Mouse (Mus musculus): Measurements from ENCODE around the gene Rbm17. TPM values are rescaled to one million over a fixed set of nuclear protein-coding genes. Genes with fewer than 3 reads are reported as not detected.

Gene Rbm17
- 190 and 195 TPM in 2 replicates for polyA plus RNA-seq (2016; fragmentation: Nextera tagmentation; extraction: Ambion mirVana)

- Histone ChIP-seq H3K27me3 (ENCODE audit: low read depth, poor library complexity, severe bottlenecking) (no peaks in the 10 kb centered on the region), H3K9me3 (replicated peaks) (no peaks in the 10 kb centered on the region), H3K36me3 (peaks cover 23% of the 10 kb centered on the region), H3K4me3 (peak within 1 kb of the TSS; percentile 97), H3K27ac (peak within 1 kb of the TSS; percentile 97), H3K4me1 (peaks cover 7% of the 10 kb centered on the region)
- 89% methylated on average over 5 of the region's 5 CpGs for WGBS
- DNase-seq (ENCODE audit: low spot score): no peak
Observed at GRCm38 (mm10) chr2:11604053-11604452, at the start of gene Rbm17. Gene Rbm17 (minus strand): TSS chr2:11604153.

DNA sequence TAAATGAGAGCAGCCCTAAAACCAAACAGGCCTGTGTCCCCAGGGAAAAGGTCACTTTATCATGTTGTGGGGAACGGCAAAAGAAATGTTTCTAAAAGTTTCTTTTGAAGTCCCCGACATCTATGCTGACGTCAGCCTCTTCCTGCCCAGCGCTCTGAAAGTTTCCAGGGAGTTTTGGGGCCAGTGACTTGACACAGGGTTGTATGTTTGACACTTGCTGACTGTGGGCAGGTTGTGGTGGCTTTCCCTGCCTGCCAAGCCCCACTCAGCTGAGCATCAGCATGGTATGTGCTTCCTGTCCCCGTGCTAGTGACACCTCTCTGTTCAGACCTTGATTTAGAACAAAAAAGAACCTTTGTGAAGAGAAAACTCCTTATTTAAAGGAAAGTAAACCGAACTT lies 49.4 kb upstream of the Rbm17 start:
- H3K36me3 ChIP-seq: no peaks in the 10 kb centered on the region
- H3K27me3 ChIP-seq (ENCODE audit: low read depth, poor library complexity, severe bottlenecking): no peaks in the 10 kb centered on the region
- WGBS: 63% methylated on average over 6 of the region's 6 CpGs
- no peak for DNase-seq (ENCODE audit: low spot score)
- no peaks in the 10 kb centered on the region for H3K9me3 ChIP-seq (replicated peaks)
- no peaks in the 10 kb centered on the region for H3K4me1 ChIP-seq
- no peak overlapping the region for H3K27ac ChIP-seq
- no peak overlapping the region for H3K4me3 ChIP-seq

DNA sequence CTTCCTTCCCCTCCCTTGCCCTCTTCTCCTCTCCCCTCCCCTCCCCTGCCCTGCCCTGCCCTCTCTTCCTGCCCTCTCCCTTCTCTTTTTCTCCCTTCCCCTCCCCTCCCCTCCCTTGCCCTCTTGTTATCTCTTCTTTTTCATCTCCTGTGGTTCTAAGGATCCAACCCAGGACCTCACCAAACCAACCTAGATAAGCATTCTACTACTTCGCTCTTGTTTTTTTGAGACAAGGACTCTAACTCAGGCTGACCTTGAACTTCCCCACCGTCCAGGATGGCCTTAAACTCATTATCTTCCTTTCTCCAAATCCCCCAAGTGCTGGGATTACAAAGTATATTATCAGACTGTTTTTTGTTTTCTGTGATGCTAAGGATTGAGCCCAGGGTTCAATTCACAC lies 48.8 kb upstream of the Rbm17 start:
- no peak overlapping the region for H3K4me3 ChIP-seq
- H3K27me3 ChIP-seq (ENCODE audit: low read depth, poor library complexity, severe bottlenecking): no peaks in the 10 kb centered on the region
- H3K4me1 ChIP-seq: no peaks in the 10 kb centered on the region
- H3K9me3 ChIP-seq (replicated peaks): no peaks in the 10 kb centered on the region
- H3K36me3 ChIP-seq: no peaks in the 10 kb centered on the region
- H3K27ac ChIP-seq: no peak overlapping the region
- no peak for DNase-seq (ENCODE audit: low spot score)
- 80% methylated on average over 2 of the region's 2 CpGs for WGBS

- Histone ChIP-seq H3K27ac (no peak overlapping the region), H3K27me3 (ENCODE audit: low read depth, poor library complexity, severe bottlenecking) (no peaks in the 10 kb centered on the region), H3K4me3 (no peak overlapping the region), H3K9me3 (replicated peaks) (no peaks in the 10 kb centered on the region), H3K4me1 (no peaks in the 10 kb centered on the region), H3K36me3 (no peaks in the 10 kb centered on the region)
- DNase-seq (ENCODE audit: low spot score): no peak
- 84% methylated on average over 3 of the region's 3 CpGs for WGBS
Observed at GRCm38 (mm10) chr2:11652196-11652595, 48.2 kb upstream of the Rbm17 start.

GRCm38 (mm10) chr2:11651476-11651875 lies 47.5 kb upstream of the Rbm17 start:
- Histone ChIP-seq H3K9me3 (replicated peaks) (no peaks in the 10 kb centered on the region), H3K4me3 (no peak overlapping the region), H3K27me3 (ENCODE audit: low read depth, poor library complexity, severe bottlenecking) (no peaks in the 10 kb centered on the region), H3K4me1 (no peaks in the 10 kb centered on the region), H3K27ac (no peak overlapping the region), H3K36me3 (no peaks in the 10 kb centered on the region)
- 44% methylated on average over 3 of the region's 3 CpGs for WGBS
- no peak for DNase-seq (ENCODE audit: low spot score)

GRCm38 (mm10) chr2:11645297-11645696 lies 41.3 kb upstream of the Rbm17 start:
- Histone ChIP-seq H3K4me3 (no peak overlapping the region), H3K36me3 (no peaks in the 10 kb centered on the region), H3K27ac (no peak overlapping the region), H3K9me3 (replicated peaks) (no peaks in the 10 kb centered on the region), H3K27me3 (ENCODE audit: low read depth, poor library complexity, severe bottlenecking) (no peaks in the 10 kb centered on the region), H3K4me1 (no peaks in the 10 kb centered on the region)
- DNase-seq (ENCODE audit: low spot score): no peak
- 92% methylated on average over 2 of the region's 2 CpGs for WGBS

GRCm38 (mm10) chr2:11644057-11644456 lies 40.1 kb upstream of the Rbm17 start:
- 86% methylated on average over 1 of the region's 1 CpGs for WGBS

GRCm38 (mm10) chr2:11642451-11642941 lies 38.5 kb upstream of the Rbm17 start, which contains the start of gene Il2ra:
Gene Il2ra (plus strand): TSS chr2:11642807.
- 90% methylated on average over 3 of the region's 3 CpGs for WGBS
- H3K36me3 ChIP-seq: no peaks in the 10 kb centered on the region
- H3K27me3 ChIP-seq (ENCODE audit: low read depth, poor library complexity, severe bottlenecking): no peaks in the 10 kb centered on the region
- no peak for DNase-seq (ENCODE audit: low spot score)
- no peak within 1 kb of the TSS for H3K27ac ChIP-seq
- no peak within 1 kb of the TSS for H3K4me3 ChIP-seq
- no peaks in the 10 kb centered on the region for H3K9me3 ChIP-seq (replicated peaks)
- no peaks in the 10 kb centered on the region for H3K4me1 ChIP-seq

More at GRCm38 (mm10) chr2:11644057-11644456, 40.1 kb upstream of the Rbm17 start:
- Histone ChIP-seq H3K36me3 (no peaks in the 10 kb centered on the region), H3K9me3 (replicated peaks) (no peaks in the 10 kb centered on the region), H3K27me3 (ENCODE audit: low read depth, poor library complexity, severe bottlenecking) (no peaks in the 10 kb centered on the region), H3K4me1 (no peaks in the 10 kb centered on the region), H3K4me3 (no peak overlapping the region), H3K27ac (no peak overlapping the region)
- DNase-seq (ENCODE audit: low spot score): no peak

- no peaks in the 10 kb centered on the region for H3K4me1 ChIP-seq
- no peaks in the 10 kb centered on the region for H3K9me3 ChIP-seq (replicated peaks)
- H3K27ac ChIP-seq: no peak overlapping the region
- H3K36me3 ChIP-seq: no peaks in the 10 kb centered on the region
- WGBS: 65% methylated on average over 1 of the region's 1 CpGs
- H3K4me3 ChIP-seq: no peak overlapping the region
- no peak for DNase-seq (ENCODE audit: low spot score)
- H3K27me3 ChIP-seq (ENCODE audit: low read depth, poor library complexity, severe bottlenecking): no peaks in the 10 kb centered on the region
Observed at GRCm38 (mm10) chr2:11637115-11637514, 33.2 kb upstream of the Rbm17 start.

GRCm38 (mm10) chr2:11636138-11636480 lies 32.2 kb upstream of the Rbm17 start:
- WGBS: 90% methylated on average over 3 of the region's 3 CpGs

DNA sequence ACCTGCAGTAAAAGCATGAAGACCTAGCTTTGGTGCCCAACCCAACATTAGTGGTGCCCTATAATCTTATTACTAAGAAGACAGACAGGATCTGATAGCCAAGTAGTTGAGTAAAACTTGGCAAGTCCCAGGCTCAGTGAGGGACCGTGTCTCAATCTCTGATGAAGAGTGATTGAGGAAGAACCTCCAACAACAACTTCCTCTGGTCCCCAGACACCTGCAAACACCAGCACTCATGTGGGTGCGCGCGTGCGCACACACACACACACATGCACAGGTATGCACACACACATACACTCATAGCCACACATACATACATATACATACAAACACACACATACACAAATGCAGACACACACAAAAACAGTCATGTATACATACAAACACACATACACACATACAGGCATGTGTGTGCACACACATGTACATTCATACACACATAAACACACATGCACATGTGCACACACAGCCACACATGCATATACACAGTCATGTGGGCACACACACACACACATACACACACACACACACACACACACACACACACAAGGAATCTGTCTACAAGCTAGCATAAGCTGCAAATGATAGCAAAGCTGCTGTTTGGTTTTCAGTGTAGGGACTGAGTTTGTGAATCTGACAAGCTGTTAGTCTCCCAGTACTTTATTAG lies 31.7 kb upstream of the Rbm17 start:
- no peak for DNase-seq (ENCODE audit: low spot score)
- no peak overlapping the region for H3K27ac ChIP-seq
- H3K36me3 ChIP-seq: no peaks in the 10 kb centered on the region
- no peaks in the 10 kb centered on the region for H3K27me3 ChIP-seq (ENCODE audit: low read depth, poor library complexity, severe bottlenecking)
- no peaks in the 10 kb centered on the region for H3K4me1 ChIP-seq
- 95% methylated on average over 5 of the region's 5 CpGs for WGBS
- no peak overlapping the region for H3K4me3 ChIP-seq
- no peaks in the 10 kb centered on the region for H3K9me3 ChIP-seq (replicated peaks)

More at GRCm38 (mm10) chr2:11636138-11636480, 32.2 kb upstream of the Rbm17 start:
- Histone ChIP-seq H3K9me3 (replicated peaks) (no peaks in the 10 kb centered on the region), H3K4me3 (no peak overlapping the region), H3K27me3 (ENCODE audit: low read depth, poor library complexity, severe bottlenecking) (no peaks in the 10 kb centered on the region), H3K36me3 (no peaks in the 10 kb centered on the region), H3K4me1 (no peaks in the 10 kb centered on the region), H3K27ac (no peak overlapping the region)
- DNase-seq (ENCODE audit: low spot score): no peak

DNA sequence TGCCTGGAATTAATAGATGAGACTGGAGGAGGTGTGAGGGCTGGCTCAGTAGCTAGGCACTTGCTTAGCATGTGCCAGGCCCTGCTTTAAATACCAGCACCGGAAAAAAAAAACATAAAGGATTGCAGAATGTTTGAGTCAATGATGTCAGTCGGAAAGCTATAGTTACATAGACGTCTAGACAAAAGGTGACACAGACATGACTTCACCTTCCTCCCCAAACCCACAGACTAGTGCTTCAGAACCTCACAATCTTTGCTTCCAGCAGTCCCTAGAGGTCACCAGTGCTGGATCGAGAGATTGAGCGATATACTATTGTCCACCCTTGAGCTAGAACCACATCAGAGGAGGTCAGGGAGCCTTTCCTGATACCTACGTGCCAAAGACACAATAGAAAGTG lies 31.1 kb upstream of the Rbm17 start:
- Histone ChIP-seq H3K4me3 (no peak overlapping the region), H3K27ac (no peak overlapping the region), H3K27me3 (ENCODE audit: low read depth, poor library complexity, severe bottlenecking) (no peaks in the 10 kb centered on the region), H3K4me1 (no peaks in the 10 kb centered on the region), H3K9me3 (replicated peaks) (no peaks in the 10 kb centered on the region), H3K36me3 (no peaks in the 10 kb centered on the region)
- DNase-seq (ENCODE audit: low spot score): no peak
- WGBS: 89% methylated on average over 6 of the region's 6 CpGs

GRCm38 (mm10) chr2:11625890-11626289 lies 21.9 kb upstream of the Rbm17 start, which contains the start of gene Gm17490:
Gene Gm17490 (minus strand): TSS chr2:11626264.
- no peaks in the 10 kb centered on the region for H3K4me1 ChIP-seq
- no peaks in the 10 kb centered on the region for H3K36me3 ChIP-seq
- no peak for DNase-seq (ENCODE audit: low spot score)
- H3K27ac ChIP-seq: no peak within 1 kb of the TSS
- WGBS: 95% methylated on average over 5 of the region's 5 CpGs
- no peaks in the 10 kb centered on the region for H3K27me3 ChIP-seq (ENCODE audit: low read depth, poor library complexity, severe bottlenecking)
- no peak within 1 kb of the TSS for H3K4me3 ChIP-seq
- no peaks in the 10 kb centered on the region for H3K9me3 ChIP-seq (replicated peaks)

DNA sequence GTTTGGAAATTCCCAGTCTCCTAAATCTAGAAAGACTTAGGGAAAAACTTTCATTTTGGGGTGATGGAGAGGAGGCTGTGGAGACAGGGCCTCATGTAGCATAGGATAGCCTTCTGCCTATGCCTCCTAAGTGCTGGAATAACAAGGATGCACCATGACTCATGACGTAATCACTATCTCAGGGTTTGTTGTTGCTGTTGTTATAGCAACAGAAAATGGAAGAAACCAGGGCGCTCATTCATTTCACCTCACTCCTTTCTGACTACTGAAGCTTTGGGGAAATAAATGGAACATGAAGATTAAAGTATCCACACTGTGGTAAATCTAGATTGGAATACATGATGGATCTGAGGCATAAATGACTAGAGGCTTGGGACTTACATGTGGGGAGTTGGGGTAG lies 19.8 kb upstream of the Rbm17 start:
- no peaks in the 10 kb centered on the region for H3K4me1 ChIP-seq
- no peaks in the 10 kb centered on the region for H3K36me3 ChIP-seq
- WGBS: 92% methylated on average over 2 of the region's 2 CpGs
- no peak overlapping the region for H3K4me3 ChIP-seq
- no peaks in the 10 kb centered on the region for H3K27me3 ChIP-seq (ENCODE audit: low read depth, poor library complexity, severe bottlenecking)
- H3K27ac ChIP-seq: no peak overlapping the region
- no peaks in the 10 kb centered on the region for H3K9me3 ChIP-seq (replicated peaks)
- no peak for DNase-seq (ENCODE audit: low spot score)
